Mouse (Mus musculus) liver, postnatal 0 days (tissue): ENCODE results near the gene Ppm1f.

ENCODE experiments used
- CTCF ChIP-seq: sonication (generic); IDR thresholded peaks from 2 replicates; pipeline ENCODE4 v1.5.1; 2016; ENCODE audit warnings: antibody characterized with exemption, low read depth
- EP300 ChIP-seq: IDR thresholded peaks from 2 replicates; pipeline ENCODE4 v1.6.1; 2016; ENCODE audit warnings: antibody characterized with exemption, low read depth, mild to moderate bottlenecking

- TF ChIP-seq CTCF, result 0 out of 2 replicates have a peak, but pooled peaks have one; percentile 8
- no peak for TF ChIP-seq EP300
Measured at GRCm38 (mm10) chr16:16849196-16849595, 47.1 kb upstream of the Ppm1f start.
